Mouse (Mus musculus): ENCODE data around the gene Ssbp2. TPM values are rescaled to one million over a fixed set of nuclear protein-coding genes. Genes with fewer than 3 reads are reported as not detected.

Gene Ssbp2
- polyA plus RNA-seq (2015; fragmentation: Nextera tagmentation; extraction: Ambion mirVana), result 30.1 and 31.8 TPM in 2 replicates

GRCm38 (mm10) chr13:91459896-91460620 lies at the start of gene Ssbp2:
Gene Ssbp2 (plus strand): TSS chr13:91460283.
- peak within 1 kb of the TSS; percentile 98 for H3K4me2 ChIP-seq (replicated peaks; ENCODE audit: low read depth)
- TF ChIP-seq CTCF (IDR thresholded peaks at IDR 0.05; ENCODE audit: low read depth), result no peak
- WGBS, result 10% methylated on average over 27 of the region's 29 CpGs

GRCm38 (mm10) chr13:91413752-91414503 lies 46.2 kb upstream of the Ssbp2 start:
- Histone ChIP-seq H3K36me3 (ENCODE audit: control insufficient read depth, insufficient read depth) (no peaks in the 10 kb centered on the region), H3K4me1 (replicated peaks; ENCODE audit: control insufficient read depth, insufficient read depth, low read length) (no peaks in the 10 kb centered on the region), H3K27me3 (replicated peaks; ENCODE audit: control insufficient read depth, insufficient read depth, low read length) (no peaks in the 10 kb centered on the region), H3K4me2 (replicated peaks; ENCODE audit: low read depth) (no peak overlapping the region), H3K9me3 (ENCODE audit: control insufficient read depth) (no peaks in the 10 kb centered on the region), H3K9ac (ENCODE audit: low read depth, low read length) (no peak overlapping the region), H3K4me3 (ENCODE audit: low read depth, low read length) (no peak overlapping the region), H3K27ac (ENCODE audit: low read depth, low read length) (no peak overlapping the region)
- ATAC-seq, result no peak
- 75% methylated on average over 5 of the region's 5 CpGs for WGBS
- TF ChIP-seq CTCF (IDR thresholded peaks at IDR 0.05; ENCODE audit: low read depth), result no peak

More at GRCm38 (mm10) chr13:91459896-91460620, at the start of gene Ssbp2:
- H3K4me1 ChIP-seq (replicated peaks; ENCODE audit: control insufficient read depth, insufficient read depth, low read length), result no peaks in the 10 kb centered on the region
- peak within 1 kb of the TSS; percentile 80 for H3K27ac ChIP-seq (ENCODE audit: low read depth, low read length)
- peak within 1 kb of the TSS; percentile 71 for H3K9ac ChIP-seq (ENCODE audit: low read depth, low read length)
- peak; percentile 53 for ATAC-seq
- no peaks in the 10 kb centered on the region for H3K9me3 ChIP-seq (ENCODE audit: control insufficient read depth)
- H3K27me3 ChIP-seq (replicated peaks; ENCODE audit: control insufficient read depth, insufficient read depth, low read length), result no peaks in the 10 kb centered on the region
- peak within 1 kb of the TSS; percentile 90 for H3K4me3 ChIP-seq (ENCODE audit: low read depth, low read length)
- no peaks in the 10 kb centered on the region for H3K36me3 ChIP-seq (ENCODE audit: control insufficient read depth, insufficient read depth)

DNA sequence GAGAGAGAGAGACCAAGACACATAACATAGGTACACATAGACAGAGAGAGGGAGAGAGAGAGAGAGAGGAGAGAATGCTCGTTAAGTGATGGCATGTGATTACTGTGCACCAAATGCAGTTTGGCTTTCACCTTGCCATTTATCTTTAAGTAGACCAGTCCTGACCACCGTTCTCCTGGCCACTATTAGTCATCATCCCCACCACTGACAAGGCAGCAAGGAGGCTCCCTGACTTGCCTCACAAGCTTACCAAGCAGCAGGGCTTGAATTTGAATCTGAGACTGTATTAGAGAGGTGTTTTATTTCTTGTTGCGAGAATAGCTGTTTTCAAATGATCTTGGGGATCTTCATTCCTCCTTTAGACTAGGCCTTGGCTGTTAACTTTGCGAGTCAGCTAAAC lies 44.2 kb upstream of the Ssbp2 start:
- no peak for ATAC-seq
- H3K4me3 ChIP-seq (ENCODE audit: low read depth, low read length), result no peak overlapping the region
- WGBS, result 75% methylated on average over 4 of the region's 4 CpGs
- H3K36me3 ChIP-seq (ENCODE audit: control insufficient read depth, insufficient read depth), result no peaks in the 10 kb centered on the region
- H3K27ac ChIP-seq (ENCODE audit: low read depth, low read length), result no peak overlapping the region
- no peak for TF ChIP-seq CTCF (IDR thresholded peaks at IDR 0.05; ENCODE audit: low read depth)
- H3K9ac ChIP-seq (ENCODE audit: low read depth, low read length), result no peak overlapping the region
- H3K4me1 ChIP-seq (replicated peaks; ENCODE audit: control insufficient read depth, insufficient read depth, low read length), result no peaks in the 10 kb centered on the region
- H3K9me3 ChIP-seq (ENCODE audit: control insufficient read depth), result no peaks in the 10 kb centered on the region
- no peak overlapping the region for H3K4me2 ChIP-seq (replicated peaks; ENCODE audit: low read depth)
- no peaks in the 10 kb centered on the region for H3K27me3 ChIP-seq (replicated peaks; ENCODE audit: control insufficient read depth, insufficient read depth, low read length)

DNA sequence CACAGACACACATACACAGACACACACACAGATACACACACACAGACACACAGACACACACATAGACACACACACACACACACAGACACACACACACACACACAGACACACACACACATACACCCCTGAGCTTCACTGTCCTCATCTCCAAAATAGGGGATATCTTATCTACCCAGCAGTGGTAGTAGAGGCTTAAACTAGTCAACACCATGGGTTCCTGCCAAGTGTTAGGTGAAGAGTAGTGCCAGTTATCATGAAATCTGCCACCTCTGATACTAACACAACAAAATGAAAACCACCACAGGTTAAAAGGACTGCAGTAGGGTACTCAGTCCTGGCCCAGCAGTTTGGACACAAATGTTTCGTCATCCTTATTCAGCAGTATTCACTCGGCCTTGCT lies 43.4 kb upstream of the Ssbp2 start:
- WGBS, result 78% methylated on average over 2 of the region's 2 CpGs
- no peaks in the 10 kb centered on the region for H3K4me1 ChIP-seq (replicated peaks; ENCODE audit: control insufficient read depth, insufficient read depth, low read length)
- no peak overlapping the region for H3K4me2 ChIP-seq (replicated peaks; ENCODE audit: low read depth)
- H3K27me3 ChIP-seq (replicated peaks; ENCODE audit: control insufficient read depth, insufficient read depth, low read length), result no peaks in the 10 kb centered on the region
- H3K27ac ChIP-seq (ENCODE audit: low read depth, low read length), result no peak overlapping the region
- ATAC-seq, result no peak
- H3K9me3 ChIP-seq (ENCODE audit: control insufficient read depth), result no peaks in the 10 kb centered on the region
- no peak overlapping the region for H3K9ac ChIP-seq (ENCODE audit: low read depth, low read length)
- TF ChIP-seq CTCF (IDR thresholded peaks at IDR 0.05; ENCODE audit: low read depth), result no peak
- H3K36me3 ChIP-seq (ENCODE audit: control insufficient read depth, insufficient read depth), result no peaks in the 10 kb centered on the region
- H3K4me3 ChIP-seq (ENCODE audit: low read depth, low read length), result no peak overlapping the region

DNA sequence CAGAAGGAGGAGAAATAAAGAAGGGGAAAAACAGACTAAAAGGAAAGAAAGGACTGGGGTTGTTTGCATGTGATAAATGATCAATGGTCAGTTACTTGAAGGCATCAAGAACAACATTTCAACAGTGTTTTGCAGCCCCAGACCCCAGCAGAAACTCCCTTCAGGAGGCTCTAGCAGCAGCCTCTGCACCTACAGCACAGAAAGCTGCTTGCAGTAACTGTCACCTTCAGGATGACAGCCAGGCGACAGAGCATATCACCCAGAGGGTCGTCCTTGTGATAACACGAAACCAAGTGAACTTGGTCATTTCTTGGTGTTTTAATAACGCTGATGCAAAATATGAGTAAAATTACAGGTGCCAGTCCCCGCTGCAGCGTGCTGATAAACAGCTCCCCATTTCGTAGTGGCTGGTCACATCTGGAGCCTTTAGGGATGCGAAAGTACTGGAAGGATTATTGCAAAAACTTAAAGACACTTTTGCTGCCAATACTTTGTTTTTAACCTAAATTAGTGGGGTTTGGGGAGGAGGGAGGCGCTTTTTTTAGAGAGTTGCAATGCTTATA lies 38.6 kb upstream of the Ssbp2 start:
- no peak for ATAC-seq
- Histone ChIP-seq H3K4me1 (replicated peaks; ENCODE audit: control insufficient read depth, insufficient read depth, low read length) (no peaks in the 10 kb centered on the region), H3K27me3 (replicated peaks; ENCODE audit: control insufficient read depth, insufficient read depth, low read length) (no peaks in the 10 kb centered on the region), H3K4me2 (replicated peaks; ENCODE audit: low read depth) (peak overlapping the region; percentile 9; the same call in 1 of the 2 replicates), H3K4me3 (ENCODE audit: low read depth, low read length) (no peak overlapping the region), H3K9me3 (ENCODE audit: control insufficient read depth) (no peaks in the 10 kb centered on the region), H3K9ac (ENCODE audit: low read depth, low read length) (no peak overlapping the region), H3K27ac (ENCODE audit: low read depth, low read length) (no peak overlapping the region), H3K36me3 (ENCODE audit: control insufficient read depth, insufficient read depth) (no peaks in the 10 kb centered on the region)
- TF ChIP-seq CTCF (IDR thresholded peaks at IDR 0.05; ENCODE audit: low read depth), result no peak
- WGBS, result 18% methylated on average over 9 of the region's 9 CpGs

DNA sequence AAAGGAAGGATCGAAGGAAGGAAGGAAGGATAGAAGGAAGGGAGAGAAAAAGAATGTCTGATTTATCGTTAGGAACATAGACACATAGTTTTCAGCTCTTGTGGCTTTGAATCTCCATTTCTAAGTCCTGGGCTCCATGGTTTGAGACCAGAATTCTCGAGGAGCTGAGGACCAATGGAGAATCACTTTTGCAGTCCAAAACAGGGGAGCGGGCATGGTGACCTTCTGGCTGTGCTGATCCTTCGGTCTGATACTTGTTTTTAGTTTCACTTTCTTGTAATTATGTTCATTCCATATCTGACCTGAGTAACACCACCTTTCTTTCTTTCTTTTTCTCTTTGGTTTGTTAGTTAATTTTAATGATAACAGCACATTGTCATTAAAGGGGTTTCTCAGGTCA lies 29.2 kb upstream of the Ssbp2 start:
- peak overlapping the region; percentile 33; the same call in 1 of the 2 replicates for H3K4me2 ChIP-seq (replicated peaks; ENCODE audit: low read depth)
- no peak overlapping the region for H3K9ac ChIP-seq (ENCODE audit: low read depth, low read length)
- no peak for ATAC-seq
- no peaks in the 10 kb centered on the region for H3K36me3 ChIP-seq (ENCODE audit: control insufficient read depth, insufficient read depth)
- no peaks in the 10 kb centered on the region for H3K27me3 ChIP-seq (replicated peaks; ENCODE audit: control insufficient read depth, insufficient read depth, low read length)
- WGBS, result 53% methylated on average over 5 of the region's 5 CpGs
- H3K4me1 ChIP-seq (replicated peaks; ENCODE audit: control insufficient read depth, insufficient read depth, low read length), result no peaks in the 10 kb centered on the region
- H3K9me3 ChIP-seq (ENCODE audit: control insufficient read depth), result no peaks in the 10 kb centered on the region
- no peak for TF ChIP-seq CTCF (IDR thresholded peaks at IDR 0.05; ENCODE audit: low read depth)
- H3K27ac ChIP-seq (ENCODE audit: low read depth, low read length), result no peak overlapping the region
- no peak overlapping the region for H3K4me3 ChIP-seq (ENCODE audit: low read depth, low read length)
